Mouse (Mus musculus) lung, postnatal 10 days (tissue): ENCODE measurements at regions not wholly inside any gene's neighbourhood (a gene's known extent, or its start where the extent isn't known, plus 50 kb on each side); places are given as distances from the start of the nearest gene placed in this dataset.
A peak's percentile ranks its signal among the peaks of the same experiment; 100 is the strongest.

Experiments used
- DNase-seq: peaks from one replicate; pipeline ENCODE4 v3.0.0; 2021

GRCm38 (mm10) chr5:114512756-114513155 lies 55.1 kb upstream of the Fam222a start:
- peak; percentile 22 for DNase-seq

- DNase-seq, result no peak
Measured at GRCm38 (mm10) chr5:114513911-114514457, 53.8 kb upstream of the Fam222a start.

- DNase-seq, result no peak
Measured at GRCm38 (mm10) chr5:114517010-114517409, 50.8 kb upstream of the Fam222a start.

DNA sequence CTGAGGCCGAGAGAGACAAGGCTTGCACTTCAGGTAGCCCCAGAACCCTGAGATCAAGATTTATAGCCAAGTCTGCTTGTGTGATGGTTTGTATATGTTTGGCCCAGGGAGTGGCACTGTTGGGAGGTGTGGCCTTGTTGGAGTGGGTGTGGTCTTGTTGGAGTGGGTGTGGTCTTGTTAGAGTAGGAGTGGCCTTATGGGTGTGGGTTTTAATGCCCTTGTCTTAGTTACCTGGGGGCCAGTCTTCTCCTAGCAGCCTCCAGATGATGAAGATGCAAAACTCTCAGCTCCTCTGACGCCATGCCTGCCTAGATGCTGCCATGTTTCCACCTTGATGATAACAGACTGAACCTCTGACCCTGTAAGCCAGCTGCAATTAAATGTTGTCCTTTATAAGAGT lies 49.8 kb upstream of the Fam222a start:
- no peak for DNase-seq
